Mouse (Mus musculus) CD4-positive, CD25-positive, alpha-beta regulatory T cell, adult 9 weeks (primary cell): Measurements from ENCODE around the gene Lsp1. TPM values are rescaled to one million over a fixed set of nuclear protein-coding genes. Genes with fewer than 3 reads are reported as not detected.

Source experiments
- polyA plus RNA-seq: library from polyadenylated mRNA; unstranded; fragments of 100-300 nt; shearing (Covaris generic); gene quantifications from one replicate; pipeline ENCODE4 v1.2.1, GENCODE M21; 2017

Lsp1 gene
- polyA plus RNA-seq = 1,165 TPM

DNA sequence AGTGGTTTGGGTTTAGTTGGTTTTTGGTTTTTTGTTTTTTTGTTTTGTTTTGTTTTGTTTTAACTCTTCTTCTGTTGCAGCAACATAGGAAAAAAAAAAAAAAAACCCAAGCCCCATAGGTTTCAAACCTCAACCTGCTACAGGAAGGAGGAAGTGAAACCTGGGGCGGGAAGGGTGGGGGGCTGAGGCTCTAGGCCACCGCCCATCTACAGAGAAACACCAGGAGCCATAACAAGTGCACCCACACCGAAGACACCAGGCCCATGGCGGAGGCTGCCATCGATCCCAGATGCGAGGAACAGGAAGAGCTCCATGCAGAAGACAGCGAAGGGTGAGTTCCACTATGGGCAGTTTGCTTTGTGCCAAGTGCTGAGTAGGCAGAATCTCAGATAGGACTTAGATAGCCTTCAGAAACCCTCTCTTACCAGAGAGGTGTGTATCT lies at the start of gene Lsp1:
TSS of gene Lsp1 (plus strand) at position 174 of the 442 bp plus-strand sequence.

DNA sequence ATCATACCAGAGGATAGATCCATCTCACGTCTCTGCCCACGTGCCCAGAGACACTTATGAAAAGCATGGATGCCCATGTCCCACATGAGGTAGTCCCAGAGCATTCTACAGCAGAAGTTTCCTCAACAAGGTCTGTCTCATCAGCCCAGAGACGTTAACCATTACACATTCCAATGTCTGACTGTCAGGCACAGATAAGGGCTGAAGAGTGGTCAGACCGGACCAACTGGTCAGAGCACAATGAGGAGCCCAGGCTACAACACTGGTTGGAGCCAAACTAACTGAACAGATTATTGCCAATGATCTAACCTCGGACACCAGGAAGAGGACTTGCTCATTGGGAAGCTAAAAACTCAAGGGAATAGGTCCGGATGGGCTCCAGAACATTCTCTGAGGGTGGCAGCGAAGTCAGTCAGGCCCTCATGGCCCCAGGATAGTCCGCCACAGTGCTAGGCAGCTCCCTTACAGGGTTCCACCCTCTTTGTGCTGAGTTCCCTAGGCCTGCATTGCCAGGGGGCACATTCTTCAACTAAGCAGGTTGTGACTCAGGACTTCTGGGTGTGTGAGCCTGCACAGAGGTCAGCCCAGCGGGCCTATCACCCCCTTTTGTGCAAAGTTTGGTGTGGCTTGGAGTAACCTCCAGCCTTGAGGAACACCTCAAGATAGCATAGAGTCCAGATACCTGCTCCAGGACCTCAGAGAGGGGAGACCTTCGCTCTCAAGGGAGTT lies 26.3 kb upstream of the Lsp1 start, which contains the start of gene Syt8:
TSS of gene Syt8 (plus strand) at position 714 of the 729 bp plus-strand sequence.

DNA sequence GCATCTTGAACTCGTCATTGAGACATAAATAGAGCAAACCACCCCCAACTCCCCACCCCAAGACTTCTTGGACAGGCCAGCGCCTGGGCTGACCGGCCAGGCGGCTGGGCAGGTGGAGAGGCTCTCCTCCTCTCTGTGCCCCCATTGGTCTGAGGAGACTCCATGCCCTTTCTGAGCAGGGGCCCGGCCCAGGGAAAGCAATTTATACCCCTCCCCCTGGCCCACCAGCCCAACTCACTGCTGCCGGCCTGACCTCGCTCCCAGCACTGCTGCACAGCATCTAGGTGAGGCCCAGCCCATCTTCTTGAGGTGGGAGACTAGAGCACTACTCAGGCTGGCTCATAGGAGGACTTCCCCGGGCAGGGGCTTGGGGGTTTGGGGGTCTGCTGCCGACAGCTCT lies 19.0 kb upstream of the Lsp1 start, which contains the start of gene Tnni2:
TSS of gene Tnni2 (plus strand) at position 224 of the 400 bp plus-strand sequence.

DNA sequence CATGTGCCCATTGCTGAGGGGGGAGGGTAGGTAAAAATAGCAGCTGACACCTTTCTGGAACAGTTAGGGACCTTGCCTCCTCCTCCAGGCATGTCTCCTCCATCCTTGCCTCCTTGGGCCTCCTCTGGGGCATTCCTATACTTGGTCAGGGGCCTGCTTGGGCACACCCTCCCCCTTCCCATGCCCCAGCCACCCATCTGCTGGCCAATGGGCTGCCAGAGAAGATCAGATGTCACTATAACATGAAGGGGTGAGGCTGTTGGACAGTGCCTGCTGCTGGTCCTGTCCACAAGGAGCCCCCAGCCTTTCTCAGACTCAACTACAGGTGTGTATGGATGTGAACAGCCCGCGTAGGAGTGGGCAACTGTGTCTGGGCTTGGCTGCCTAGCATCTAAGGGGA lies 38.0 kb downstream of the Lsp1 start, which contains the start of gene Tnnt3:
TSS of gene Tnnt3 (plus strand) at position 262 of the 400 bp plus-strand sequence.

DNA sequence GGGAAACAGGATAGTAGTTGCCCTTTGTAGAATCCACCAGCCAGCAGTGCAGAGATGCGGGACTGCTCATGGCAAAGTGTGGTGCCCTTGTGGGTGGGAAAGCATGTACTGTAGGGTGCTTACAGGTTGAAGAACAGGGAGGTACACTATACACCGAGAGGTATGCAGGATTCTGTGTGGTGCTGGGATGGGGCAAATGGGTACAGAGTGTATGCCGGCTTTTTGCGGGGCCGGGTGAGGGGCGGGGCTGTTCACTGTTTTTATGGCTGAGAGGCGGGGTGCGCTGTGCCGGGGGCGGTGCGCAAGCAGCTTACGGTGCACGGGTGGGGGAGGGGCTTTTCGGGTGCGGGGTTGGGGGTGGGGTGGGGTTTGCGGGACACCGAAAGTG lies 72.1 kb downstream of the Lsp1 start, which contains the start of gene Mrpl23:
TSS of gene Mrpl23 (plus strand) at position 16 of the 388 bp plus-strand sequence.

Other genes with a start within 250 kb of the Lsp1 start
- not detected for gene Gm7579, start 248.9 kb upstream of the Lsp1 start, polyA plus RNA-seq
- not detected for gene Krtap5-5, start 230.8 kb upstream of the Lsp1 start, polyA plus RNA-seq
- gene Gm40460, start 219.7 kb upstream of the Lsp1 start, polyA plus RNA-seq = not detected
- gene Gm2431, start 202.5 kb upstream of the Lsp1 start, polyA plus RNA-seq = not detected
- not detected for gene Gm4559, start 186.4 kb upstream of the Lsp1 start, polyA plus RNA-seq
- not detected for gene Krtap5-1, start 163.7 kb upstream of the Lsp1 start, polyA plus RNA-seq
- gene Krtap5-4, start 157.3 kb upstream of the Lsp1 start, polyA plus RNA-seq = not detected
- 4.2 TPM for gene Ifitm10, start 87.1 kb upstream of the Lsp1 start, polyA plus RNA-seq
- 2.0 TPM for gene Gm49369, start 78.1 kb upstream of the Lsp1 start, polyA plus RNA-seq
- gene Ctsd, start 72.8 kb upstream of the Lsp1 start, polyA plus RNA-seq = 438 TPM
- gene Syt8, start 26.0 kb upstream of the Lsp1 start, polyA plus RNA-seq = not detected
- not detected for gene Tnni2, start 19.0 kb upstream of the Lsp1 start, polyA plus RNA-seq
- 5.5 TPM for gene Tnnt3, start 38.0 kb downstream of the Lsp1 start, polyA plus RNA-seq
- gene Mrpl23, start 71.9 kb downstream of the Lsp1 start, polyA plus RNA-seq = 4.7 TPM
- 0.55 TPM for gene Igf2, start 206.0 kb downstream of the Lsp1 start, polyA plus RNA-seq
- not detected for gene Gm49394, start 209.1 kb downstream of the Lsp1 start, polyA plus RNA-seq